Mouse (Mus musculus): ENCODE measurements at regions not wholly inside any gene's neighbourhood (a gene's known extent, or its start where the extent isn't known, plus 50 kb on each side); places are given as distances from the start of the nearest gene placed in this dataset.

DNA sequence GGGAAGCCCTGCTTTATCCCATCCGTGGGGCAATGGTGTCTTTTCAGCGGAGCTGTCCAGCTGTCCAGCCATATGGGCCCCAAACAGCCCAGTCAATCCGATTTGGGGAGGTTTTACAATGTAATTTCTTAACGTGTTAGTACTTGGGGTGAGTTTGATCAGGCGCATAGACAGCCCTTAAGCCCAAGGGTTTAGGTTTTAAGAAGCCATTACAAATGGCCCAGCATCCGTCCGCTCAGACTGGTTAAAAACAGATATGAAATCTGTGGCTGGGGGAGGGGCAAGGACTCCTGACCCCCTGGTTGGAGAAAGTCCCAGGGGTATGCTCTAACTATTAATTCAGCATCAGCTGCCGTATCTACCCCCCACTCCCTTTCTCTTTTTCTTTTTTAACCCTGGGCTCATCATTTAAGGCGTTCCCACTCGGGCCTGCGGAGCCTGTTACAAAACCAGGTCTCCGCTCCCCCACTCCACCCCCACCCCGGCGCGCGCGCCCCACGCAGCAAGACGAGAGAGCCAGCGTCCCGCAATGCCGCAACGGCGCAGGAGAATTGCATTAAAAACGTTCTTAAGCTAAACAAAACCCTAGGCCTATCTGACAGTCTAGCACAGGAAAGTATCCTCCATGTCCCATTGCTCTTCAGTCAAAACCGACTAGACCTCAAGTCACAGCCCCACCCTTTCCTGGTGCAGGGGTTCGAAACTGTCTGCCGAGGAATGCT, 481.5 kb downstream of the Prss52 start:
- TF ChIP-seq CTCF (IDR thresholded peaks at IDR 0.05; ENCODE audit: borderline replicate concordance, extremely low read depth, insufficient read depth, insufficient read length) (no peak), POLR2A (IDR thresholded peaks at IDR 0.05; ENCODE audit: borderline replicate concordance, extremely low read depth, insufficient read depth, insufficient read length, poor library complexity, severe bottlenecking) (no peak)
